In the genomic region with DNA sequence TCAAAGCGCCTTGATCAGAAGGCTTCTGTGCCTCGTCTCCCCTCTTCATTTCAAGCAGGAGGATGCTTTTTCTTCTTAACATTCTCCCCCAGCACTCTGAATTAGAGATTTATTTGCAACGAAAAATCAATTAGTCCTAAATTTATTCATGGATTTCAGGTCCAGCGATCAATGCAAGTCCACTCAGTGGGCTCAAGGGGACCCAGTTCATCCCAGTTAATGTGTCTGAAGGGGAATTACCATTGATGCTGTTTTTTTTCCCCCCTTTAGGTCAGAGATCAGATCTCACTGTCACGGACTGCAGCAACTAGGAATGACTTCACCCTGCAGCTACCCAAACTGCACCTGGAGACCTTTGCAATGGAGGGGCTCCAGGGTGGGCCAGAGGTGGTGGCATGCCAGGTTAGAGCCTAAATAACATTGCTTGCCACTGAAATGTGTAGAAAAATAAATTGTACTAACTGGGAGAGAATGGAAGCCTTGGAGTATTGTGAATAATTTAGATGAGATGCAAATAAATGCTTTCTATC, we compare ENCODE assay signal across 13 mouse cellular contexts.
DNase-seq lines count a peak whose midpoint lies in the region; ATAC-seq and TF ChIP-seq lines count a peak whose summit lies in the region.
"Had no signal": no experiment of that assay in that cellular context is flagged by ENCODE, and none has a peak within 500 bp of the region (broad histone marks: within the 10 kb centered on the region; RNA-seq: fewer than 3 reads in every experiment).

No protein-coding gene starts in this region.

- intact Hi-C loops in left cerebral cortex, postnatal 36 days (cut with DNase I) = loop anchor here (5.0 kb wide), 1 partner anchor 1302 kb away; no protein-coding TSS in a partner anchor

- H3K4me3 ChIP-seq in kidney, embryonic 16.5 days (ENCODE audit: low read length) = no peak overlapping the region
- no peak overlapping the region for H3K4me3 ChIP-seq in forebrain, embryonic 14.5 days (ENCODE audit: low read depth, low read length)
- no peak overlapping the region for H3K4me3 ChIP-seq in hindbrain, postnatal 0 days (ENCODE audit: low read length)
- no peak overlapping the region for H3K4me3 ChIP-seq in midbrain, postnatal 0 days (ENCODE audit: low read depth, low read length)
- H3K4me3 ChIP-seq: limb, embryonic 15.5 days; lung, embryonic 15.5 days had no signal

- H3K9me3 ChIP-seq in kidney, embryonic 16.5 days (ENCODE audit: low read length) = no peaks in the 10 kb centered on the region
- no peaks in the 10 kb centered on the region for H3K9me3 ChIP-seq in forebrain, embryonic 14.5 days (replicated peaks; ENCODE audit: control insufficient read depth, low read length)
- H3K9me3 ChIP-seq in hindbrain, postnatal 0 days (ENCODE audit: low read length) = no peaks in the 10 kb centered on the region
- no peaks in the 10 kb centered on the region for H3K9me3 ChIP-seq in midbrain, postnatal 0 days (ENCODE audit: low read length)
- H3K9me3 ChIP-seq: limb, embryonic 15.5 days; lung, embryonic 15.5 days had no signal

- ATAC-seq in kidney, embryonic 16.5 days (ENCODE audit: low FRiP score, low TSS enrichment) = peak; percentile 46; the same call in 1 of the 2 replicates
- peak; percentile 22; the same call in 1 of the 2 replicates for ATAC-seq in forebrain, embryonic 14.5 days
- no peak for ATAC-seq in hindbrain, postnatal 0 days
- ATAC-seq in midbrain, postnatal 0 days (ENCODE audit: low FRiP score) = no peak
- no peak for ATAC-seq in monocyte, adult 5-6 weeks (replicated peaks; ENCODE audit: insufficient number of reproducible peaks, low FRiP score, low TSS enrichment, poor library complexity, severe bottlenecking)

- 22% methylated on average over 5 of the region's 5 CpGs for WGBS in kidney, embryonic 16.5 days
- WGBS in forebrain, embryonic 14.5 days = 18% methylated on average over 5 of the region's 5 CpGs
- 26% methylated on average over 5 of the region's 5 CpGs for WGBS in hindbrain, postnatal 0 days
- WGBS in midbrain, postnatal 0 days = 14% methylated on average over 5 of the region's 5 CpGs

- peak overlapping the region; percentile 43 for H3K4me2 ChIP-seq in kidney, embryonic 16.5 days (replicated peaks; ENCODE audit: low read depth, low read length)
- H3K4me2 ChIP-seq in forebrain, embryonic 14.5 days (ENCODE audit: low read length) = peak overlapping the region; percentile 36
- H3K4me2 ChIP-seq in hindbrain, postnatal 0 days (ENCODE audit: low read depth, low read length) = peak overlapping the region; percentile 41
- H3K4me2 ChIP-seq in midbrain, postnatal 0 days (ENCODE audit: low read depth, low read length, poor library complexity, severe bottlenecking) = peak overlapping the region; percentile 29
- H3K4me2 ChIP-seq: heart, embryonic 11.5 days; limb, embryonic 15.5 days had no signal

- no peak for TF ChIP-seq CTCF in hindbrain, postnatal 0 days (IDR thresholded peaks at IDR 0.05; ENCODE audit: low read depth)
- TF ChIP-seq CTCF in midbrain, postnatal 0 days (IDR thresholded peaks at IDR 0.05) = no peak

- H3K27ac ChIP-seq in kidney, embryonic 16.5 days (ENCODE audit: low read length) = no peak overlapping the region
- H3K27ac ChIP-seq in forebrain, embryonic 14.5 days (ENCODE audit: low read depth, low read length) = no peak overlapping the region
- H3K27ac ChIP-seq in hindbrain, postnatal 0 days = no peak overlapping the region
- H3K27ac ChIP-seq in midbrain, postnatal 0 days (ENCODE audit: low read depth, low read length) = no peak overlapping the region
- H3K27ac ChIP-seq: limb, embryonic 15.5 days; lung, embryonic 15.5 days had no signal

- peaks cover 12% of the 10 kb centered on the region for H3K4me1 ChIP-seq in kidney, embryonic 16.5 days (ENCODE audit: insufficient read depth, low read length)
- H3K4me1 ChIP-seq in forebrain, embryonic 14.5 days (ENCODE audit: control insufficient read depth, insufficient read depth, low read length) = no peaks in the 10 kb centered on the region
- H3K4me1 ChIP-seq in hindbrain, postnatal 0 days (ENCODE audit: insufficient read depth, low read length) = no peaks in the 10 kb centered on the region
- H3K4me1 ChIP-seq in midbrain, postnatal 0 days (ENCODE audit: insufficient read depth, low read length) = no peaks in the 10 kb centered on the region
- H3K4me1 ChIP-seq: lung, embryonic 15.5 days had no signal

- H3K27me3 ChIP-seq in kidney, embryonic 16.5 days (ENCODE audit: insufficient read depth, low read length) = no peaks in the 10 kb centered on the region
- no peaks in the 10 kb centered on the region for H3K27me3 ChIP-seq in forebrain, embryonic 14.5 days (replicated peaks; ENCODE audit: control insufficient read depth, insufficient read depth, low read length)
- no peaks in the 10 kb centered on the region for H3K27me3 ChIP-seq in hindbrain, postnatal 0 days (ENCODE audit: insufficient read depth, low read length)
- no peaks in the 10 kb centered on the region for H3K27me3 ChIP-seq in midbrain, postnatal 0 days (ENCODE audit: insufficient read depth, low read length)
- H3K27me3 ChIP-seq: lung, embryonic 15.5 days had no signal

- DNase-seq in kidney, postnatal 10 days = no peak
- no peak for DNase-seq in forebrain, embryonic 14.5 days (ENCODE audit: low spot score)
- no peak for DNase-seq in hindbrain, postnatal 0 days (ENCODE audit: low spot score)
- DNase-seq in midbrain, postnatal 0 days (ENCODE audit: low spot score) = no peak
- no peak for DNase-seq in left cerebral cortex, postnatal 36 days (ENCODE audit: low spot score in 2 of 2)
- DNase-seq in urinary bladder, adult 18-20 months (ENCODE audit: low spot score in 2 of 2) = no peak
- DNase-seq: B cell, adult 2 months had no signal

- no peak overlapping the region for H3K9ac ChIP-seq in kidney, embryonic 16.5 days (replicated peaks; ENCODE audit: low read length)
- H3K9ac ChIP-seq in forebrain, embryonic 14.5 days (ENCODE audit: low read length) = no peak overlapping the region
- no peak overlapping the region for H3K9ac ChIP-seq in hindbrain, postnatal 0 days (replicated peaks; ENCODE audit: low read length)
- H3K9ac ChIP-seq in midbrain, postnatal 0 days (replicated peaks; ENCODE audit: low read length, poor library complexity, severe bottlenecking) = no peak overlapping the region
- H3K9ac ChIP-seq: limb, embryonic 15.5 days; lung, embryonic 15.5 days had no signal

- H3K36me3 ChIP-seq in kidney, embryonic 16.5 days (ENCODE audit: insufficient read depth, low read length) = no peaks in the 10 kb centered on the region
- no peaks in the 10 kb centered on the region for H3K36me3 ChIP-seq in forebrain, embryonic 14.5 days (ENCODE audit: control insufficient read depth, insufficient read depth, low read length)
- H3K36me3 ChIP-seq in hindbrain, postnatal 0 days (ENCODE audit: insufficient read depth, low read length) = no peaks in the 10 kb centered on the region
- no peaks in the 10 kb centered on the region for H3K36me3 ChIP-seq in midbrain, postnatal 0 days (ENCODE audit: insufficient read depth, low read length)
- H3K36me3 ChIP-seq: G1E; limb, embryonic 15.5 days; lung, embryonic 15.5 days had no signal

Comparison
In these comparisons a context has a peak if more than half of its experiments do, and no peak if none do; other contexts are left out.
1. ATAC-seq: peak in kidney, embryonic 16.5 days (single experiment) and forebrain, embryonic 14.5 days (single experiment); none in hindbrain, postnatal 0 days (single experiment), midbrain, postnatal 0 days (single experiment) and monocyte, adult 5-6 weeks (single experiment).
2. Peak in every context shown above with its lines, with median percentiles within 50 percentile points of each other: H3K4me2 ChIP-seq.